Mouse (Mus musculus): ENCODE measurements around the gene Lhx5. TPM values are rescaled to one million over a fixed set of nuclear protein-coding genes. Genes with fewer than 3 reads are reported as not detected.
A peak's percentile ranks its signal among the peaks of the same experiment; 100 is the strongest.

The Lhx5 gene
- total and polyA plus RNA-seq, 3 experiments = not detected

- peaks cover 74% of the 10 kb centered on the region for H3K27me3 ChIP-seq (replicated peaks)
- in situ Hi-C loops (cut with MboI; ENCODE audit: low pct_ligation_motif_present, low pct_unique_long_range_greater_than_20kb, low sequenced_read_pairs) = no loop called here
Observed at GRCm38 (mm10) chr5:120433135-120433760, 1.7 kb downstream of the Lhx5 start.

GRCm38 (mm10) chr5:120434231-120434735 lies 2.8 kb downstream of the Lhx5 start:
- Histone ChIP-seq H3K9me3 (replicated peaks; ENCODE audit: low read length) (peaks cover 41% of the 10 kb centered on the region), H3K4me3 (replicated peaks in 1 of 3; ENCODE audit: low read depth in 2 of 3, low read length in 2 of 3, poor library complexity in 1 of 3) (no peak overlapping the region), H3K27ac (ENCODE audit: insufficient read depth, low read depth) (no peak overlapping the region), H3K36me3 (replicated peaks in 1 of 2; ENCODE audit: control insufficient read depth in 1 of 2, insufficient read depth in 1 of 2, low read length in 1 of 2) (no peaks in the 10 kb centered on the region), H3K4me1 (ENCODE audit: control insufficient read depth in 1 of 2, insufficient read depth in 2 of 2) (no peaks in the 10 kb centered on the region), H3K27me3 (replicated peaks) (peaks cover 73% of the 10 kb centered on the region), H3K79me2 (replicated peaks; ENCODE audit: control insufficient read depth, extremely low read depth, insufficient read depth, poor library complexity, severe bottlenecking) (no peaks in the 10 kb centered on the region), H3K9ac (ENCODE audit: insufficient read depth, low read depth) (no peak overlapping the region), H3K4me2 (ENCODE audit: insufficient read depth, low read depth, poor library complexity, severe bottlenecking) (no peak overlapping the region)
- in situ Hi-C loops (cut with MboI; ENCODE audit: low pct_ligation_motif_present, low pct_unique_long_range_greater_than_20kb, low sequenced_read_pairs) (no loop called here), dilution Hi-C loops (cut with MboI; ENCODE audit: extremely low pct_ligation_motif_present, extremely low pct_unique_long_range_greater_than_20kb, low sequenced_read_pairs) (no loop called here)
- TF ChIP-seq ZMIZ1 (IDR thresholded peaks at IDR 0.05; ENCODE audit: low read depth, low read length) (no peak), ZKSCAN1 (IDR thresholded peaks at IDR 0.05; ENCODE audit: borderline replicate concordance, low read depth, low read length) (no peak), MXI1 (IDR thresholded peaks at IDR 0.05; ENCODE audit: low read depth, low read length) (no peak), E2F4 (IDR thresholded peaks at IDR 0.05; ENCODE audit: insufficient replicate concordance, low read depth, low read length) (no peak), POLR2A (IDR thresholded peaks at IDR 0.05; ENCODE audit: low read depth, low read length) (no peak), RCOR1 (conservative IDR thresholded peaks at IDR 0.05; ENCODE audit: low read depth, low read length) (no peak)
- no peak for DNase-seq (ENCODE audit: extremely low read depth)

More at GRCm38 (mm10) chr5:120433135-120433760, 1.7 kb downstream of the Lhx5 start:
- Histone ChIP-seq H3K4me2 (ENCODE audit: insufficient read depth, low read depth, poor library complexity, severe bottlenecking) (no peak overlapping the region), H3K27ac (ENCODE audit: insufficient read depth, low read depth) (no peak overlapping the region), H3K4me1 (ENCODE audit: control insufficient read depth in 1 of 2, insufficient read depth in 2 of 2) (no peaks in the 10 kb centered on the region), H3K79me2 (replicated peaks; ENCODE audit: control insufficient read depth, extremely low read depth, insufficient read depth, poor library complexity, severe bottlenecking) (no peaks in the 10 kb centered on the region), H3K9me3 (replicated peaks; ENCODE audit: low read length) (peaks cover 33% of the 10 kb centered on the region), H3K4me3 (replicated peaks in 1 of 3; ENCODE audit: low read depth in 2 of 3, low read length in 2 of 3, poor library complexity in 1 of 3) (no peak overlapping the region), H3K36me3 (replicated peaks in 1 of 2; ENCODE audit: control insufficient read depth in 1 of 2, insufficient read depth in 1 of 2, low read length in 1 of 2) (no peaks in the 10 kb centered on the region), H3K9ac (ENCODE audit: insufficient read depth, low read depth) (no peak overlapping the region)
- no peak for TF ChIP-seq MAZ (IDR thresholded peaks at IDR 0.05; ENCODE audit: low read depth, low read length)
- TF ChIP-seq NELFE (IDR thresholded peaks at IDR 0.05; ENCODE audit: low read depth, low read length) = no peak
- TF ChIP-seq MAX (IDR thresholded peaks at IDR 0.05; ENCODE audit: low read length) = no peak
- peak; percentile 36 for TF ChIP-seq ZNF384 (IDR thresholded peaks at IDR 0.05; ENCODE audit: low read depth, low read length)
- TF ChIP-seq EP300 (IDR thresholded peaks at IDR 0.05; ENCODE audit: low read length) = no peak
- dilution Hi-C loops (cut with MboI; ENCODE audit: extremely low pct_ligation_motif_present, extremely low pct_unique_long_range_greater_than_20kb, low sequenced_read_pairs) = no loop called here
- DNase-seq (ENCODE audit: extremely low read depth) = no peak

- TF ChIP-seq RCOR1 (conservative IDR thresholded peaks at IDR 0.05; ENCODE audit: low read depth, low read length) (no peak), CHD2 (IDR thresholded peaks at IDR 0.05; ENCODE audit: low read length) (no peak), ZKSCAN1 (IDR thresholded peaks at IDR 0.05; ENCODE audit: borderline replicate concordance, low read depth, low read length) (no peak), SMC3 (IDR thresholded peaks at IDR 0.05; ENCODE audit: low read depth, low read length) (no peak), IRF4 (IDR thresholded peaks at IDR 0.05; ENCODE audit: low read depth, low read length) (no peak), NELFE (IDR thresholded peaks at IDR 0.05; ENCODE audit: low read depth, low read length) (no peak), KAT2A (IDR thresholded peaks at IDR 0.05; ENCODE audit: insufficient replicate concordance, low read length) (no peak), BHLHE40 (IDR thresholded peaks at IDR 0.05; ENCODE audit: low read depth, low read length) (no peak), CTCF (conservative IDR thresholded peaks at IDR 0.05 in 1 of 2, IDR thresholded peaks at IDR 0.05 in 1 of 2; ENCODE audit: low read depth in 2 of 2, low read length in 2 of 2) (no peak), ELF1 (IDR thresholded peaks at IDR 0.05; ENCODE audit: low read depth, low read length) (no peak), RAD21 (IDR thresholded peaks at IDR 0.05; ENCODE audit: low read depth, low read length) (no peak), SIN3A (IDR thresholded peaks at IDR 0.05; ENCODE audit: low read length) (no peak), JUND (conservative IDR thresholded peaks at IDR 0.05; ENCODE audit: low read depth, low read length) (no peak), PAX5 (IDR thresholded peaks at IDR 0.05; ENCODE audit: low read length) (no peak), TBP (conservative IDR thresholded peaks at IDR 0.05; ENCODE audit: low read depth, low read length) (no peak), MXI1 (IDR thresholded peaks at IDR 0.05; ENCODE audit: low read depth, low read length) (no peak), NRF1 (IDR thresholded peaks at IDR 0.05; ENCODE audit: low read depth, low read length) (no peak), MAZ (IDR thresholded peaks at IDR 0.05; ENCODE audit: low read depth, low read length) (no peak)
- Histone ChIP-seq H3K36me3 (replicated peaks in 1 of 2; ENCODE audit: control insufficient read depth in 1 of 2, insufficient read depth in 1 of 2, low read length in 1 of 2) (no peaks in the 10 kb centered on the region), H3K27ac (ENCODE audit: insufficient read depth, low read depth) (no peak overlapping the region), H3K4me2 (ENCODE audit: insufficient read depth, low read depth, poor library complexity, severe bottlenecking) (no peak overlapping the region), H3K27me3 (replicated peaks) (peaks cover 72% of the 10 kb centered on the region), H3K9me3 (replicated peaks; ENCODE audit: low read length) (peaks cover 49% of the 10 kb centered on the region), H3K9ac (ENCODE audit: insufficient read depth, low read depth) (no peak overlapping the region), H3K4me1 (ENCODE audit: control insufficient read depth in 1 of 2, insufficient read depth in 2 of 2) (no peaks in the 10 kb centered on the region), H3K79me2 (replicated peaks; ENCODE audit: control insufficient read depth, extremely low read depth, insufficient read depth, poor library complexity, severe bottlenecking) (no peaks in the 10 kb centered on the region), H3K4me3 (replicated peaks in 1 of 3; ENCODE audit: low read depth in 2 of 3, low read length in 2 of 3, poor library complexity in 1 of 3) (no peak overlapping the region)
- dilution Hi-C loops (cut with MboI; ENCODE audit: extremely low pct_ligation_motif_present, extremely low pct_unique_long_range_greater_than_20kb, low sequenced_read_pairs) = no loop called here
- no peak for DNase-seq (ENCODE audit: extremely low read depth)
- in situ Hi-C loops (cut with MboI; ENCODE audit: low pct_ligation_motif_present, low pct_unique_long_range_greater_than_20kb, low sequenced_read_pairs) = no loop called here
Observed at GRCm38 (mm10) chr5:120435006-120435681, 3.6 kb downstream of the Lhx5 start.
